Mouse (Mus musculus) kidney, embryonic 14.5 days (tissue): ENCODE data around the gene Papss1. TPM values are rescaled to one million over a fixed set of nuclear protein-coding genes. Genes with fewer than 3 reads are reported as not detected.

ENCODE experiments used
- ATAC-seq: fragments of 200-750 bp; cut with Nextera tagmentation; 2 replicates; pipeline ENCODE4 v1.8.0; 2017; ENCODE audit warnings: moderate number of reproducible peaks, mild to moderate bottlenecking, moderate TSS enrichment, moderate library complexity; ENCODE audit not compliant: low FRiP score, low TSS enrichment
- H3K27ac ChIP-seq: fragments of 300-500 bp; sonication (generic); 2 replicates; pipeline ENCODE4 v1.5.1; 2014; ENCODE audit warnings: low read depth, mild to moderate bottlenecking, low read length, moderate library complexity, mixed read lengths
- H3K27me3 ChIP-seq: fragments of 300-500 bp; sonication (generic); 2 replicates; pipeline ENCODE4 v1.6.1; 2014; ENCODE audit warnings: mild to moderate bottlenecking, low read length; ENCODE audit not compliant: control insufficient read depth, insufficient read depth
- H3K36me3 ChIP-seq: fragments of 300-500 bp; sonication (generic); 2 replicates; pipeline ENCODE4 v1.6.1; 2014; ENCODE audit warnings: low read length, mixed read lengths; ENCODE audit not compliant: control insufficient read depth, insufficient read depth
- H3K4me1 ChIP-seq: fragments of 300-500 bp; sonication (generic); 2 replicates; pipeline ENCODE4 v1.6.1; 2014; ENCODE audit warnings: low read length, mixed read lengths; ENCODE audit not compliant: control insufficient read depth, insufficient read depth
- H3K4me2 ChIP-seq: fragments of 300-500 bp; sonication (generic); replicated peaks from 2 replicates; pipeline ENCODE4 v1.6.1; 2014; ENCODE audit warnings: low read depth, mild to moderate bottlenecking, low read length
- H3K4me3 ChIP-seq: fragments of 300-500 bp; sonication (generic); 2 replicates; pipeline ENCODE4 v1.5.1; 2014; ENCODE audit warnings: mild to moderate bottlenecking, low read length
- H3K9ac ChIP-seq: fragments of 300-500 bp; sonication (generic); 2 replicates; pipeline ENCODE4 v1.6.1; 2014; ENCODE audit warnings: low read depth, mild to moderate bottlenecking, low read length, moderate library complexity
- H3K9me3 ChIP-seq: fragments of 300-500 bp; sonication (generic); 2 replicates; pipeline ENCODE4 v1.6.1; 2016; ENCODE audit warnings: low read length; ENCODE audit not compliant: control insufficient read depth
- WGBS: fragments of 180-500 bp; shearing (Covaris S2); extraction: QIAGEN DNeasy Blood & Tissue Kit; methylation state at CpG from one replicate; pipeline ENCODE4 v1.1.7; 2014; 5-methylcytosine and 5-hydroxymethylcytosine counted together
- polyA plus RNA-seq: library from polyadenylated mRNA; unstranded; fragments of >200 nt; fragmentation: Nextera tagmentation; extraction: Ambion mirVana; gene quantifications from 2 replicates; pipeline ENCODE4 v1.2.1, GENCODE M21; 2014

The Papss1 gene
- polyA plus RNA-seq, 1 experiment from 2014 or later = 96.0 TPM

GRCm38 (mm10) chr3:131637008-131637407 lies 72.4 kb downstream of the Papss1 start:
- Histone ChIP-seq H3K27ac (no peak overlapping the region), H3K9ac (no peak overlapping the region), H3K4me3 (no peak overlapping the region), H3K4me2 (no peak overlapping the region), H3K36me3 (peaks cover 5% of the 10 kb centered on the region; the same call in 1 of the 2 replicates), H3K9me3 (no peaks in the 10 kb centered on the region), H3K27me3 (no peaks in the 10 kb centered on the region), H3K4me1 (no peaks in the 10 kb centered on the region)
- no peak for ATAC-seq
- 88% methylated on average over 3 of the region's 3 CpGs for WGBS

DNA sequence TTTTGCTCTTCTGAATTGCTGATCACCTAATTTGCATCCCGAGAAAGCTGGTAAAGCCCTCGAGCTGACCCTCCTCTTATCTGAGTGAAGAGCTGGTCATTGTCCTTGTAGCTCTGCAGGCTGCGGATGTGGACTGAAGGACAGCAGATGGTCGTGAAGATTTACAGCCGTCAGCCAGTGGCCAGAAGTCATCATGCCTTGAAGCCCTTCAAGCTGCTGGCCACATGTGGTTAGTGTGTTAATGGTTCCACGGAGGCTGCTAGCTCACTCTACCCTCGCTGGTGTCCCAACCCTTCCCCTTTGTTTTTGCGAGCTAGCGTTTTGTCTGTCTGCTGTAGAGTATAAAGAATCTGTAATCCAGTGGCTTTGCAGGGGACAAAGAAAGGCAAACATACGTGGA lies 73.1 kb downstream of the Papss1 start:
- WGBS = 29% methylated on average over 10 of the region's 10 CpGs
- Histone ChIP-seq H3K27ac (no peak overlapping the region), H3K4me1 (no peaks in the 10 kb centered on the region), H3K4me3 (no peak overlapping the region), H3K36me3 (peaks cover 5% of the 10 kb centered on the region; the same call in 1 of the 2 replicates), H3K9me3 (no peaks in the 10 kb centered on the region), H3K9ac (no peak overlapping the region), H3K4me2 (no peak overlapping the region), H3K27me3 (no peaks in the 10 kb centered on the region)
- ATAC-seq = no peak

DNA sequence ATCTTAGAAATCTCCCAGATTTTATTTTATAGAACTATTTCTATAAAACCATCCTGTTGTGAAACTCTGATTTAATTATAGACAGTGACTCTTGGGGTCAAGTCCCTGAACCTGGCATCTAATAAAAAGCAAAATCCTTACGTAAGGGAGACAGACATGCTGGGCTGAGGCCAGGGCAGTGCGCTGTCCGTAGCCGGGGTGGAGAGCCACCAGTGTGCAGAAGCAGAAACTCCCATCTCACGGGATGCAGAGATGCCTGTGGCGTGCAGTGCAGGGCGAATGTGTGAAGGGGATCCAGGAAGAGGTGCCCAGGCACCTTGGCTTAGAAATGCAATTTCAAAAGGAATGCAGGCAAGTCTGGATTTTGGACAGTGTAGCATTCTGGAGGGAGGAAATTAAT lies 73.6 kb downstream of the Papss1 start:
- Histone ChIP-seq H3K4me3 (no peak overlapping the region), H3K27me3 (no peaks in the 10 kb centered on the region), H3K9me3 (no peaks in the 10 kb centered on the region), H3K27ac (no peak overlapping the region), H3K4me1 (no peaks in the 10 kb centered on the region), H3K4me2 (no peak overlapping the region), H3K36me3 (peaks cover 8% of the 10 kb centered on the region; the same call in 1 of the 2 replicates), H3K9ac (no peak overlapping the region)
- no peak for ATAC-seq
- WGBS = 71% methylated on average over 7 of the region's 7 CpGs

DNA sequence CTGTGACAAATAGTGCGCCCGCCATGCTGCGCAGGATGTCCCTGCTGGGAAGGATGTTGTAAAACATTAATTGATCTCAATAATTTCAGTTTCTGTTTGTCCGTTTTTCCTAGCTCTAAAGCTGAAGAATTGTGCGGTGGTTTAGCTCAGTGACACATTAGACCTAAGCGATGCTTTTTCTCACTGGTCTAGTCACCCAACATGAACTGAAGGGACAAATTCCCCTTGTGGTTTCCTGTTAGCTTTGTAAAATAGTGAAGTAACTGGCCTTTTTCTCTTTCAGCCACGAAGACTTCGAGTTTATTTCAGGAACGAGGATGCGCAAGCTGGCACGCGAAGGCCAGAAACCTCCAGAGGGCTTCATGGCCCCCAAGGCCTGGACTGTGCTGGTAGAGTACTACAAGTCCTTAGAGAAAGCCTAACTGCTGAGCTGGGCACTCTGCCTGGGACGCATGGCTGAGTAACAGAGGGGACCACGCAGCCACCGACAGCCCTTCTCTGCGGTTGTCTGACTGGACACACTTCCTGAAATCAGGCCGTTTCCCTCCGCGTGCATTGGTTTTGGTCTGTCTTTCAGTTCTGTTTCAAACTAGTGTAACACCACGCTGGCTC lies 78.2 kb downstream of the Papss1 start:
- no peak for ATAC-seq
- WGBS = 94% methylated on average over 20 of the region's 20 CpGs
- Histone ChIP-seq H3K9me3 (no peaks in the 10 kb centered on the region), H3K27me3 (no peaks in the 10 kb centered on the region), H3K4me1 (no peaks in the 10 kb centered on the region), H3K4me3 (no peak overlapping the region), H3K9ac (no peak overlapping the region), H3K27ac (no peak overlapping the region), H3K36me3 (peaks cover 4% of the 10 kb centered on the region; the same call in 1 of the 2 replicates), H3K4me2 (no peak overlapping the region)

DNA sequence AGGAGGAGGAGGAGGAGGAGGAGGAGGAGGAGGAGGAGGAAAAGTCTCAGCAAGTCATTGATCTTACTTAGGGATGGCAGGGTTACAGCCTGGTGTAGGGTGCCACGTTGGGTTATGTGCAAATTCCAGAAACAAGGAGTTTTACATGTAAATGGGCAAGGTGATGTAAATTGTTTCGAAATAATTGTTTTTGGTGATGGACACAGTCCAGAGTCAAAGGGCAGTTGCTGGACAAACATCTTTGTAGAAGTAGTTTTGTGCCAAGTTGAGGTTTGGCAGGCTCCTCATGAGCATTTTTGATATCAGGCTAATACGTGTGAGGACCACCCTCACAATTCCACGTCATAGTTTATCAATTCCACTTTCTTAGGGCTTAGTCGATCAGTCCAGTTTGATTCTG lies 80.6 kb downstream of the Papss1 start:
- Histone ChIP-seq H3K27ac (no peak overlapping the region), H3K27me3 (no peaks in the 10 kb centered on the region), H3K9ac (no peak overlapping the region), H3K4me3 (no peak overlapping the region), H3K9me3 (no peaks in the 10 kb centered on the region; the same call in 1 of the 2 replicates), H3K36me3 (peaks cover 4% of the 10 kb centered on the region; the same call in 1 of the 2 replicates), H3K4me1 (no peaks in the 10 kb centered on the region), H3K4me2 (no peak overlapping the region)
- ATAC-seq = no peak
- WGBS = 78% methylated on average over 5 of the region's 5 CpGs

- Histone ChIP-seq H3K4me2 (no peak overlapping the region), H3K4me1 (no peaks in the 10 kb centered on the region), H3K27me3 (no peaks in the 10 kb centered on the region), H3K9me3 (no peaks in the 10 kb centered on the region), H3K4me3 (no peak overlapping the region), H3K36me3 (no peaks in the 10 kb centered on the region), H3K9ac (no peak overlapping the region), H3K27ac (no peak overlapping the region)
- 91% methylated on average over 3 of the region's 3 CpGs for WGBS
- no peak for ATAC-seq
These were observed 89.8 kb downstream of the Papss1 start for GRCm38 (mm10) chr3:131654366-131654765.

- no peak overlapping the region for H3K4me3 ChIP-seq
- no peak overlapping the region for H3K4me2 ChIP-seq
- no peaks in the 10 kb centered on the region for H3K27me3 ChIP-seq
- no peaks in the 10 kb centered on the region for H3K36me3 ChIP-seq
- H3K9me3 ChIP-seq = no peaks in the 10 kb centered on the region
- no peak overlapping the region for H3K9ac ChIP-seq
- 64% methylated on average over 6 of the region's 6 CpGs for WGBS
- ATAC-seq = no peak
- no peaks in the 10 kb centered on the region for H3K4me1 ChIP-seq
- H3K27ac ChIP-seq = no peak overlapping the region
These were observed 91.5 kb downstream of the Papss1 start for GRCm38 (mm10) chr3:131656032-131656431.

DNA sequence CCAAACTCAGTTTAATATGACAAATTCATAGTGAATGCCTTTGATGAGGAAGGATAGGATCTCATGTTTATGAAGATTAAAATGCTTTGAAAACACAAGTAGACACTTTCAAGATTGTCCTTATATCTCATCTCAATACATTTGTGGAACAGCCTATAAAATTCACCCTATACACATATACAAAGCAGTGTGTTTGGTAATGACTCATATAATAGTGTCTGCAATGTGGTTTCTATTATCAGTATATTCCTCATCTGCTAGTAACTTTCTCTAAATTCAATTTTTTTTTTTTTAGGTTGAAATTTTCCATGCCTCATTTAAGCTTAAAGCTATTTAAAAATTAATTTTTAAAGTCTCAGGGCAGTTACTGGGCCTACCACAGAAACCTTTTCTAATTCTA lies 95.6 kb downstream of the Papss1 start:
- no peak for ATAC-seq
- Histone ChIP-seq H3K27me3 (no peaks in the 10 kb centered on the region), H3K36me3 (no peaks in the 10 kb centered on the region)

GRCm38 (mm10) chr3:131660629-131661028 lies 96.1 kb downstream of the Papss1 start:
- WGBS = 80% methylated on average over 4 of the region's 4 CpGs
- Histone ChIP-seq H3K27me3 (no peaks in the 10 kb centered on the region), H3K4me3 (no peak overlapping the region), H3K36me3 (no peaks in the 10 kb centered on the region), H3K4me2 (no peak overlapping the region), H3K9ac (no peak overlapping the region), H3K27ac (no peak overlapping the region), H3K4me1 (no peaks in the 10 kb centered on the region), H3K9me3 (no peaks in the 10 kb centered on the region)
- ATAC-seq = no peak

More for the DNA sequence above, 95.6 kb downstream of the Papss1 start:
- H3K27ac ChIP-seq = no peak overlapping the region
- no peak overlapping the region for H3K9ac ChIP-seq
- H3K9me3 ChIP-seq = no peaks in the 10 kb centered on the region
- H3K4me1 ChIP-seq = no peaks in the 10 kb centered on the region
- H3K4me2 ChIP-seq = no peak overlapping the region
- H3K4me3 ChIP-seq = no peak overlapping the region
